Mouse (Mus musculus): ENCODE measurements around the gene Aire. TPM values are rescaled to one million over a fixed set of nuclear protein-coding genes. Genes with fewer than 3 reads are reported as not detected.

Aire gene
- polyA plus RNA-seq (2016; fragmentation: Nextera tagmentation; extraction: Ambion mirVana): 0.11 and 0.19 TPM in 2 replicates

- H3K27ac ChIP-seq: no peak within 1 kb of the TSS
- 2% methylated on average over 27 of the region's 27 CpGs for WGBS
Measured at GRCm38 (mm10) chr10:78043406-78043836, at the start of gene Aire. Gene Aire (minus strand): TSS chr10:78043610.

DNA sequence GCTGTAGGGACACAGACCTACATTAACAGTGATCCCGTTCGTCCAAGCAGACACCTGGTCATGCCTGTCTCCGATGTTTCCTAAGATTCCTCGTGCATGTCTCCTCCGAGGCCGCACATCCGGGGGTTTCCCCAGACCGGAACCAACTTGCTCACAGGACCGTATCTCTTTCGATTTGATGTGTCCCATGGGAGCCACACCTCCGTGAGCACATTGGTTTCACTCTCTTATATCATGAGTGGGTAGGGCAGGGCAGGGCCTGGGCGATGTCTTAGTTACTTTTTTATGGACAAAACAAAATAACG lies 49.3 kb upstream of the Aire start:
- H3K4me2 ChIP-seq: no peak overlapping the region

More at GRCm38 (mm10) chr10:78043406-78043836, at the start of gene Aire:
- peak within 1 kb of the TSS; percentile 29 for H3K4me3 ChIP-seq (replicated peaks)
- no peaks in the 10 kb centered on the region for H3K9me3 ChIP-seq
- no peaks in the 10 kb centered on the region; the same call in 1 of the 2 replicates for H3K4me1 ChIP-seq
- H3K4me2 ChIP-seq: peak within 1 kb of the TSS; percentile 52
- H3K9ac ChIP-seq: 0 out of 2 replicates have a peak within 1 kb of the TSS, but pooled peaks have one; percentile 18
- peak; percentile 70 for ATAC-seq (ENCODE audit: low FRiP score)
- no peaks in the 10 kb centered on the region for H3K36me3 ChIP-seq (replicated peaks)
- H3K27me3 ChIP-seq: peaks cover 7% of the 10 kb centered on the region; the same call in 1 of the 2 replicates

DNA sequence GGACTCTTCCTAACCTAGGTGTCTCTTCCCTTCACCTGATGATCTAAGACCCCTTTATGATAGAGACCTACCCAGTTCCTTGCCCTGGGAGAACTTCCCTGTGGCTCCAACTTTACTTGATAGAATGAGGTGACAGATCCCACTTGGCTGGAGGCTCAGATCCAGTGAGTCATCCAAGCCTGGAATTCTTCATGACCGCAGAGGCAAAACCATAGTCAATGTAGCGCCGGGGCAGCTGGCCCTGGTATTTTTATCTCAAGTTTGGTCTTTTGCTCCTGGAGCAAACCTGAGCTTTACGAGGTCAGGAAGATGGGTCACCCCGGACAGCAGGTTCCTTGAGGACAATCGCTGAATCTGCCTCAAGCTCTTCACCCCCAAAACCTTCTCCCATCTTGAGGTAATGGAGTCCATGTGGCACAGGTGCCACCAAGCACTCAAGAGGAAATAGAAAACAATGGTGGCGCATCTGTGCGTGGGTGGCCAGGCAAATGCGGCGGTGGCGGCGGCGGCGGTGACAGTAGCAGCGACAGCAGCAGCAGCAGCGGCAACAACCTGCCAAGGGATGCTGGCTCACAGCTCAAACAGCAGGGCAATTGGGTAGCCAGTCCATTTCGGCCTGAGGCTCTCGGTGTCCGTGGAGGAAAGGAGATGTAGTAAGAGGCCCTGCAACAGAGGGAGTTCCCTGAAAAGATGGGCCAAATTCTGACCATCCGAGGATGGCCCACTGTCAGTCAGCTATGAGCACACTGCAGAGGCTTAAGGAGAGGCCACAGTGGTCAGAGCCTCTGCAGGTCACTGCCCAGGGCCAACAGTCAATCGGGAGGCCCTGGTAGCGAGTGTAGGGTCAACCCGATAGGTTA lies 48.7 kb upstream of the Aire start:
- Histone ChIP-seq H3K4me3 (replicated peaks) (no peak overlapping the region), H3K4me2 (no peak overlapping the region), H3K4me1 (no peaks in the 10 kb centered on the region), H3K36me3 (replicated peaks) (no peaks in the 10 kb centered on the region), H3K9me3 (no peaks in the 10 kb centered on the region), H3K27me3 (no peaks in the 10 kb centered on the region; the same call in 1 of the 2 replicates), H3K9ac (no peak overlapping the region), H3K27ac (no peak overlapping the region)
- ATAC-seq (ENCODE audit: low FRiP score): no peak
- 90% methylated on average over 23 of the region's 23 CpGs for WGBS

More for the DNA sequence above, 49.3 kb upstream of the Aire start:
- Histone ChIP-seq H3K36me3 (replicated peaks) (no peaks in the 10 kb centered on the region), H3K27me3 (no peaks in the 10 kb centered on the region; the same call in 1 of the 2 replicates), H3K4me1 (no peaks in the 10 kb centered on the region), H3K9ac (no peak overlapping the region), H3K4me3 (replicated peaks) (no peak overlapping the region), H3K27ac (no peak overlapping the region), H3K9me3 (no peaks in the 10 kb centered on the region)
- ATAC-seq (ENCODE audit: low FRiP score): no peak
- WGBS: 93% methylated on average over 13 of the region's 13 CpGs

DNA sequence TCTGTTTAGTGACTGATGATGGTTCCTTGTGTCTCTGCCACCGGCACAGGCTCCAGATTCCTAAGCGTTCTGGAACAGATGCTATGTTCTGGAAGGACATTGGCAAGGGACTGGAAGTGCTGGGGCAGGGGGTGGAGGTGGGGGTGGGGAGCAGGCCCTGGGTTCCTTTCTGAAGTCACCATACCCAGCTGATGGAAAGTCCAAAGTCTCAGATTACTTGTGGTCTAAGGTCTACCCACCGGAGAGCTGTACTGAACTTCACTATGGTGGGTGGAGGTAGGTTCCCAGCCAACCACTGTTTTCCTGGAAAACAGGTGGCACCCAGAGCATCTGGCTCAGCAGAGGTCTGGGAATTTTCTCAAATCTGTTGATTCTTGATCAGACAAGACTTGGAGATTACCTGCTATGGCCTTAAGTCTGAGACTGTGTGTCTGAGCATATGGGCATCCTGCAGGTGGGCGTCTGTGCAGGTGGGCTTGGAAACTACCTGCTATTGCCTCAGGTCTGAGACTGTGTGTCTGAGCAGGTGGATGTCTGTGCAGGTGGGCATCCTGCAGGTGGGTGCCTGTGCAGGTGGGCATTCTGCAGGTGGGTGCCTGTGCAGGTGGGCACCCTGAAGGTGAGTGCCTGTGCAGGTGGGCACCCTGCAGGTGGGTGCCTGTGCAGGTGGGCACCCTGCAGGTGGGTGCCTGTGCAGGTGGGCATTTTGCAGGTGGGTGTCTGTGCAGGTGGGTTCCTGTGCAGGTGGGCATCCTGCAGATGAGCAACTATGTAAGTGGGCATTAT lies 47.5 kb upstream of the Aire start:
- ATAC-seq (ENCODE audit: low FRiP score): no peak
- H3K9ac ChIP-seq: no peak overlapping the region
- H3K4me2 ChIP-seq: no peak overlapping the region
- H3K27ac ChIP-seq: no peak overlapping the region
- no peaks in the 10 kb centered on the region for H3K4me1 ChIP-seq
- no peaks in the 10 kb centered on the region for H3K9me3 ChIP-seq
- no peak overlapping the region for H3K4me3 ChIP-seq (replicated peaks)
- H3K36me3 ChIP-seq (replicated peaks): no peaks in the 10 kb centered on the region
- WGBS: 85% methylated on average over 4 of the region's 4 CpGs
- no peaks in the 10 kb centered on the region; the same call in 1 of the 2 replicates for H3K27me3 ChIP-seq

DNA sequence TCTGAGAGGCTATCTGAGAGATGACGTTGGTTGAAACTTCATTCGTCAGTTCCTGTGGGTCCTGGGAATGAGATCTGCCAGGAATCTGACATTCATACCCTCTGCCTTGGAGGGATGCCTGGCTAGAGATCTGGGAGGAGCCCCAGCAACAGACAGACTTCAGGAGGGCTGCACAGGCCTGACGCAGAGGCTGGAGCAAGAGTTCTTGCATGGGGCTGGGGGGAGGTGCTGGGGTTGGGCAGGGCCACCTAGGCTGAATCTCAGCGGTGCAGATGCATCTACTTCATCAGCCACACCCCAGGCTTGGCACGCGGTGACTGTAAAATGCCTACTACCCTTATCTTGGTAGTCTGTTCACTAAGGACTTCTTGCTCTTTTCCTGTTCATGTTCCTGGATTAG lies 46.8 kb upstream of the Aire start:
- 78% methylated on average over 6 of the region's 6 CpGs for WGBS
- no peak overlapping the region for H3K9ac ChIP-seq
- H3K4me1 ChIP-seq: no peaks in the 10 kb centered on the region
- no peak overlapping the region for H3K4me3 ChIP-seq (replicated peaks)
- no peak for ATAC-seq (ENCODE audit: low FRiP score)
- H3K27me3 ChIP-seq: no peaks in the 10 kb centered on the region; the same call in 1 of the 2 replicates
- no peak overlapping the region for H3K27ac ChIP-seq
- no peak overlapping the region for H3K4me2 ChIP-seq
- H3K9me3 ChIP-seq: no peaks in the 10 kb centered on the region
- H3K36me3 ChIP-seq (replicated peaks): no peaks in the 10 kb centered on the region

GRCm38 (mm10) chr10:78087101-78087511 lies 43.7 kb upstream of the Aire start:
- Histone ChIP-seq H3K4me2 (no peak overlapping the region), H3K4me3 (replicated peaks) (no peak overlapping the region), H3K9me3 (no peaks in the 10 kb centered on the region), H3K9ac (no peak overlapping the region), H3K36me3 (replicated peaks) (no peaks in the 10 kb centered on the region), H3K4me1 (no peaks in the 10 kb centered on the region), H3K27me3 (no peaks in the 10 kb centered on the region; the same call in 1 of the 2 replicates), H3K27ac (no peak overlapping the region)
- no peak for ATAC-seq (ENCODE audit: low FRiP score)
- 86% methylated on average over 6 of the region's 6 CpGs for WGBS

GRCm38 (mm10) chr10:78086444-78087061 lies 43.1 kb upstream of the Aire start:
- WGBS: 77% methylated on average over 10 of the region's 10 CpGs
- Histone ChIP-seq H3K9ac (no peak overlapping the region), H3K27ac (no peak overlapping the region), H3K9me3 (no peaks in the 10 kb centered on the region), H3K4me1 (no peaks in the 10 kb centered on the region), H3K4me2 (no peak overlapping the region), H3K4me3 (replicated peaks) (no peak overlapping the region), H3K27me3 (no peaks in the 10 kb centered on the region; the same call in 1 of the 2 replicates), H3K36me3 (replicated peaks) (no peaks in the 10 kb centered on the region)
- no peak for ATAC-seq (ENCODE audit: low FRiP score)

DNA sequence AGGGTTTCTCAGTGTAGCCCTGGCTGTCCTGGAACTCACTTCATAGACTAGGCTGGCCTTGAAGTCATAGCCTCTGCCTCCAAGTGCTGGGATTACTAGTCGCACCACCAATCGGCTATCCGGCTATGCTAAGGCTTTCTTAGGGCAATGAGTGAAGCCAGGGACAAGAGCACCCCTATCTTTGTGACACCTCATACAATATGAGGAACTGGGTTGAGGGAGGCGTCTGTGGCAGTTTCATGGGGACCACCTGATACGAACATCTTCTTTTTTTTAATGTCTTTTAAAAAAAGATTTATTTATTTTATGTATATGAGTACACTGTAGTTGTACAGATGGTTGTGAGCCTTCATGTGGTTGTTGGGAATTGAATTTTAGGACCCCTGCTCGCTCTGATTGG lies 42.3 kb upstream of the Aire start:
- H3K9ac ChIP-seq: no peak overlapping the region
- no peak overlapping the region for H3K4me2 ChIP-seq
- H3K36me3 ChIP-seq (replicated peaks): no peaks in the 10 kb centered on the region
- ATAC-seq (ENCODE audit: low FRiP score): no peak
- WGBS: 94% methylated on average over 6 of the region's 6 CpGs
- H3K27me3 ChIP-seq: no peaks in the 10 kb centered on the region; the same call in 1 of the 2 replicates
- no peaks in the 10 kb centered on the region for H3K4me1 ChIP-seq
- no peaks in the 10 kb centered on the region for H3K9me3 ChIP-seq
- no peak overlapping the region for H3K27ac ChIP-seq
- H3K4me3 ChIP-seq (replicated peaks): no peak overlapping the region

DNA sequence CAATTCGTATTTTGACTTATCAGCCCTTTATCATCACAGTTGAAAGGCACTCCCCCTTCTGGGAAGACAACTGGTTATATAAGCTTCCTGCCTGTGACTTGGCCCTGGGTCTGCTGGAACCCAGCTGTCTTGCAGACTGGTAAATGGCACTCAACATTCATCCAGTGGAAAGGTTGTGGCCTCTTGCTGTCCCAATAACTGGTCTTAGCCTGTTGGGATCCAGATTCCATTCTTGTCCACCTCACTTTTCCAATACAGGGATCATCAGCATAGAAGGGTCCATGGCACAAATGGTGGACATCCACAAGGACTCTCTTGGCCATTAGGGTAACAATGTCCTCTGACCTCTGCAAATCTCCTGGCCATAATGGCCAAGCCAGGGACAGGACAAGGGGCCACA lies 40.7 kb upstream of the Aire start:
- no peak for ATAC-seq (ENCODE audit: low FRiP score)
- H3K9me3 ChIP-seq: no peaks in the 10 kb centered on the region
- H3K9ac ChIP-seq: no peak overlapping the region
- no peak overlapping the region for H3K4me2 ChIP-seq
- H3K4me1 ChIP-seq: no peaks in the 10 kb centered on the region
- H3K4me3 ChIP-seq (replicated peaks): no peak overlapping the region
- 67% methylated on average over 1 of the region's 1 CpGs for WGBS
- no peaks in the 10 kb centered on the region; the same call in 1 of the 2 replicates for H3K27me3 ChIP-seq
- no peaks in the 10 kb centered on the region for H3K36me3 ChIP-seq (replicated peaks)
- H3K27ac ChIP-seq: no peak overlapping the region

- Histone ChIP-seq H3K4me1 (no peaks in the 10 kb centered on the region), H3K9me3 (no peaks in the 10 kb centered on the region), H3K27ac (no peak overlapping the region), H3K4me2 (no peak overlapping the region), H3K9ac (no peak overlapping the region), H3K36me3 (replicated peaks) (no peaks in the 10 kb centered on the region), H3K27me3 (no peaks in the 10 kb centered on the region), H3K4me3 (replicated peaks) (no peak overlapping the region)
- 83% methylated on average over 4 of the region's 4 CpGs for WGBS
- ATAC-seq (ENCODE audit: low FRiP score): no peak
Measured at GRCm38 (mm10) chr10:78079955-78080591, 36.7 kb upstream of the Aire start.

GRCm38 (mm10) chr10:78078276-78078675 lies 34.9 kb upstream of the Aire start:
- WGBS: 85% methylated on average over 5 of the region's 5 CpGs
- no peak for ATAC-seq (ENCODE audit: low FRiP score)
- H3K27me3 ChIP-seq: no peaks in the 10 kb centered on the region

GRCm38 (mm10) chr10:78077862-78078261 lies 34.5 kb upstream of the Aire start:
- no peaks in the 10 kb centered on the region for H3K4me1 ChIP-seq
- no peaks in the 10 kb centered on the region for H3K27me3 ChIP-seq
- H3K9me3 ChIP-seq: no peaks in the 10 kb centered on the region
- H3K4me2 ChIP-seq: no peak overlapping the region
- H3K4me3 ChIP-seq (replicated peaks): no peak overlapping the region
- H3K36me3 ChIP-seq (replicated peaks): no peaks in the 10 kb centered on the region
- no peak overlapping the region for H3K27ac ChIP-seq
- no peak for ATAC-seq (ENCODE audit: low FRiP score)
- 86% methylated on average over 9 of the region's 9 CpGs for WGBS
- no peak overlapping the region for H3K9ac ChIP-seq

More at GRCm38 (mm10) chr10:78078276-78078675, 34.9 kb upstream of the Aire start:
- Histone ChIP-seq H3K4me1 (no peaks in the 10 kb centered on the region), H3K4me2 (no peak overlapping the region), H3K27ac (no peak overlapping the region), H3K9me3 (no peaks in the 10 kb centered on the region), H3K9ac (no peak overlapping the region), H3K4me3 (replicated peaks) (no peak overlapping the region), H3K36me3 (replicated peaks) (no peaks in the 10 kb centered on the region)

All from forebrain, embryonic 12.5 days (tissue).